Mouse (Mus musculus): ENCODE measurements around the gene Rhno1. TPM values are rescaled to one million over a fixed set of nuclear protein-coding genes. Genes with fewer than 3 reads are reported as not detected.

Gene Rhno1
- total and polyA plus RNA-seq, 3 experiments: 46.8 to 137 (median 88.1) TPM

DNA sequence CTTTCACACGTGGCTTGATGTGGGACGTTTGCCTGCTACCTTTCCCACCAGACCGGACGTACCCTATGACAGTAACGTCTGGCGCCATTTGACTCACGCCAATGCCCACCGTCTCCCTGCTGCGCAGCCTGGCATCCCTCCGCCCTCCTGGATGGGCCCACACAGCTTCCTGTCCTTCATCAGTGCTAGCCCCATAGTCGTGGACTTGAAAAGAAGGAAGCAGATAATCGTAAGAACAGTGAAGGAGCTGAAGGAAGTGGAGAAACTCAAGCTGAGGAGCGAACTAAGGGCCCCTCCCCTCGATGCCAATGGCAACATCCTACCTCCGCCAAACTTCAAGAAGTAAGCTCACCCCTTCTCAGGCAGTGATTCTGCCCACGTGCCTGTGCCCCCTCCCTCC, 16.9 kb upstream of the Rhno1 start:
- Histone ChIP-seq H3K9me3 (replicated peaks; ENCODE audit: insufficient read depth, low read length) (no peaks in the 10 kb centered on the region), H3K9ac (ENCODE audit: control insufficient read depth, low read depth, low read length, poor library complexity, severe bottlenecking) (no peak overlapping the region), H3K4me3 (ENCODE audit: control insufficient read depth in 1 of 2, insufficient read depth in 1 of 2, low read depth in 2 of 2, low read length in 2 of 2) (no peak overlapping the region), H3K36me3 (ENCODE audit: control insufficient read depth in 1 of 2, insufficient read depth in 2 of 2, low read length in 2 of 2) (no peaks in the 10 kb centered on the region), H3K27ac (ENCODE audit: control insufficient read depth, low read depth, low read length) (no peak overlapping the region), H3K4me1 (ENCODE audit: control insufficient read depth in 1 of 2, insufficient read depth in 2 of 2, low read length in 2 of 2) (peaks cover 0 to 8% of the 10 kb centered on the region in 2 experiments; a peak in 1 of 4 replicates), H3K27me3 (ENCODE audit: control insufficient read depth in 1 of 2, insufficient read depth in 2 of 2, low read length in 2 of 2) (no peaks in the 10 kb centered on the region), H3K79me2 (ENCODE audit: control insufficient read depth, insufficient read depth, low read length, poor library complexity) (no peaks in the 10 kb centered on the region)
- TF ChIP-seq KAT2A (conservative IDR thresholded peaks at IDR 0.05; ENCODE audit: low read depth, low read length): no peak
- TF ChIP-seq USF1 (IDR thresholded peaks at IDR 0.05; ENCODE audit: low read depth, low read length): no peak
- TF ChIP-seq ZNF384 (IDR thresholded peaks at IDR 0.05; ENCODE audit: low read depth, low read length): no peak
- no peak for DNase-seq (ENCODE audit: low read depth, low spot score)

DNA sequence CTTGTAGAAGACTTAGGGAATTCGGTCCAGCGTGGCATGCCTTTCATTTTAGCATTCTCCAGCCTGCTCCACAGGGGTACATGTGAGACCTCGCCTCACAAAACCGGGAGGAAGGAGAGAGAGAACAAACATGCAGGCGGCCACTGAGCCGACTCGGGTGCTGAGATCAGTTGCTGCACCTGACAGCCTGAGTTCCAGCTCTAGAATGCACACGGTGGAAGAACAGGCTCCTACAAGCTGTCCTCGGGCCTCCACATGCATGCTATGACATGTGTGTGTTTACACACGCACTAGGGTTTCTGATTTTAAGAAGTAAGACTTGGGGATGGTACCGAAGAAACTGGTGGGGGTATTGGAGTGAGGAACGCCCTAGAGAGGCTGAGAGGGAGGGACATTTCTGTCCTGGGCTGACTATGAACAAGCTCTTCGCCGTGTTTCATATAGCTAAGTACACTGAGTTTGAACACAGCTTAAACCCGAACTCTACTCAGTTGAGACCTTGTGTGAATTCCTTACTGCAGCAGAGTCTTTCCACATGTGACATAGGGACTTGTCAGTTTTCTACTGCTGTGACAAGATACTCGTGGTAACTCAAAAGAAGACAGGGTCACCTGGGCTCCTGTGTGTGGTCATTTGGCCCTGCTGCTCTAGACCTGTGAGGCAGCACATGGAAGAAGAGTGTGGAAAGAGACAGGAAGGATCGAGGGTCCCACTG, 13.8 kb upstream of the Rhno1 start:
- peaks cover 0 to 4% of the 10 kb centered on the region in 2 experiments; a peak in 1 of 4 replicates for H3K4me1 ChIP-seq (ENCODE audit: control insufficient read depth in 1 of 2, insufficient read depth in 2 of 2, low read length in 2 of 2)

DNA sequence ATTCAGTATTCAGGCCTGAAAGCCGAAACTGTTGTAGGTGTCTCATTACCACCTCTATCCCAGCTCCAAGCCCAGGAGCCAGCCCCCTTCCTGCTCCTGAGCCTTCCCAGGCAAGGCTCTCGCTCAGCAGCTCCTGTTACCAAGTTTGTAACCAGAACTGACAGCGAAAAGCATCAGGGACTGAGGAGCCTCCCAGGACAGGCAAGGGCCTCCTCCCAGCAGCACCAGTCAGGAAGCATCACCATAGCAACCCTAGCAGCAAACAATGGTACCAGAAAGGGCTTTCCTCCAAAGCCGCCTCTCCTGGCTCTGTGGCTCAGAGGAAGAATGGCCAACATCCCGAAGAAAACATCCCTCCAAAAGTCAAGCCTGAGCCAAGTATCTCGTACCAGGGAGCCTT, 12.5 kb upstream of the Rhno1 start, which contains the start of the genes Tex52 and Gm44596:
Tex52 (plus strand) TSS at position 265 of the 400 bp plus-strand sequence.
Gm44596 (plus strand) TSS at position 312 of the 400 bp plus-strand sequence.
- peaks cover 0 to 4% of the 10 kb centered on the region in 2 experiments; a peak in 1 of 4 replicates for H3K4me1 ChIP-seq (ENCODE audit: control insufficient read depth in 1 of 2, insufficient read depth in 2 of 2, low read length in 2 of 2)

More for the DNA sequence above, 13.8 kb upstream of the Rhno1 start:
- DNase-seq (ENCODE audit: low read depth, low spot score): no peak
- Histone ChIP-seq H3K4me3 (ENCODE audit: control insufficient read depth in 1 of 2, insufficient read depth in 1 of 2, low read depth in 2 of 2, low read length in 2 of 2) (no peak overlapping the region), H3K79me2 (ENCODE audit: control insufficient read depth, insufficient read depth, low read length, poor library complexity) (no peaks in the 10 kb centered on the region), H3K9ac (ENCODE audit: control insufficient read depth, low read depth, low read length, poor library complexity, severe bottlenecking) (no peak overlapping the region), H3K27me3 (ENCODE audit: control insufficient read depth in 1 of 2, insufficient read depth in 2 of 2, low read length in 2 of 2) (no peaks in the 10 kb centered on the region), H3K36me3 (ENCODE audit: control insufficient read depth in 1 of 2, insufficient read depth in 2 of 2, low read length in 2 of 2) (peaks cover 0 to 2% of the 10 kb centered on the region in 2 experiments; a peak in 1 of 4 replicates), H3K9me3 (replicated peaks; ENCODE audit: insufficient read depth, low read length) (no peaks in the 10 kb centered on the region), H3K27ac (ENCODE audit: control insufficient read depth, low read depth, low read length) (no peak overlapping the region)
- TF ChIP-seq POLR2AphosphoS2 (IDR thresholded peaks at IDR 0.05; ENCODE audit: low read length) (peak; percentile 55; the same call in 1 of the 2 replicates), ZMIZ1 (IDR thresholded peaks at IDR 0.05; ENCODE audit: low read depth, low read length) (no peak), GATA1 (IDR thresholded peaks at IDR 0.05; ENCODE audit: low read depth, low read length) (no peak), HCFC1 (IDR thresholded peaks at IDR 0.05; ENCODE audit: low read depth, low read length) (no peak), ZC3H11A (IDR thresholded peaks at IDR 0.05; ENCODE audit: low read depth, low read length) (no peak)

More for the DNA sequence above, 12.5 kb upstream of the Rhno1 start, which contains the start of the genes Tex52 and Gm44596:
- no peak for DNase-seq (ENCODE audit: low read depth, low spot score)
- Histone ChIP-seq H3K27ac (ENCODE audit: control insufficient read depth, low read depth, low read length) (no peak within 1 kb of the TSS), H3K79me2 (ENCODE audit: control insufficient read depth, insufficient read depth, low read length, poor library complexity) (no peaks in the 10 kb centered on the region), H3K36me3 (ENCODE audit: control insufficient read depth in 1 of 2, insufficient read depth in 2 of 2, low read length in 2 of 2) (peaks cover 0 to 3% of the 10 kb centered on the region in 2 experiments; a peak in 2 of 4 replicates), H3K9ac (ENCODE audit: control insufficient read depth, low read depth, low read length, poor library complexity, severe bottlenecking) (no peak within 1 kb of the TSS), H3K9me3 (replicated peaks; ENCODE audit: insufficient read depth, low read length) (no peaks in the 10 kb centered on the region), H3K27me3 (ENCODE audit: control insufficient read depth in 1 of 2, insufficient read depth in 2 of 2, low read length in 2 of 2) (no peaks in the 10 kb centered on the region), H3K4me3 (ENCODE audit: control insufficient read depth in 1 of 2, insufficient read depth in 1 of 2, low read depth in 2 of 2, low read length in 2 of 2) (no peak within 1 kb of the TSS)
- TF ChIP-seq POLR2A (IDR thresholded peaks at IDR 0.05; ENCODE audit: control insufficient read depth in 1 of 2, insufficient read depth in 1 of 2, low read depth in 1 of 2, low read length in 2 of 2, poor library complexity in 1 of 2) (peak in 1 of 2 experiments; percentile 31; a peak in 1 of 4 replicates), MYB (IDR thresholded peaks at IDR 0.05; ENCODE audit: low read depth, low read length) (no peak)

Data from MEL (cell line).